Mouse (Mus musculus) cerebellum, postnatal 14 days (tissue): Measurements from ENCODE around the gene Rph3a.
"Not testable (repeated sequence)": the region's sequence is repeated elsewhere in the genome, so short reads cannot be mapped to it uniquely, and the experiment has no call there.

ENCODE experiments used
- DNase-seq, 2 experiments: peaks; one replicate each; pipeline ENCODE4 v3.0.0; 2021; ENCODE audit warnings: mixed read lengths in 2 of 2

The Rph3a gene

GRCm38 (mm10) chr5:120906791-120907733, 102.8 kb downstream of the Rph3a start, which contains the start of gene Oas1a:
TSS of gene Oas1a (minus strand) at chr5:120907521.
- DNase-seq = not testable (repeated sequence)

GRCm38 (mm10) chr5:120902056-120902455, 107.8 kb downstream of the Rph3a start:
- no peak for DNase-seq

- no peak for DNase-seq
These were observed 109.2 kb downstream of the Rph3a start for GRCm38 (mm10) chr5:120900666-120901065.

- DNase-seq = no peak
These were observed 111.2 kb downstream of the Rph3a start for GRCm38 (mm10) chr5:120898726-120899125.

GRCm38 (mm10) chr5:120898307-120898706, 111.6 kb downstream of the Rph3a start:
- no peak for DNase-seq

GRCm38 (mm10) chr5:120895231-120895900, 114.5 kb downstream of the Rph3a start:
- no peak for DNase-seq

GRCm38 (mm10) chr5:120894692-120895091, 115.2 kb downstream of the Rph3a start:
- DNase-seq = not testable (repeated sequence)

GRCm38 (mm10) chr5:120893866-120894265, 116.0 kb downstream of the Rph3a start:
- not testable (repeated sequence) for DNase-seq

GRCm38 (mm10) chr5:120892243-120892660, 117.6 kb downstream of the Rph3a start:
- DNase-seq = no peak

- not testable (repeated sequence) for DNase-seq
These were observed 118.2 kb downstream of the Rph3a start for GRCm38 (mm10) chr5:120891566-120892242.

GRCm38 (mm10) chr5:120890991-120891390, 118.9 kb downstream of the Rph3a start:
- DNase-seq = no peak
